Mouse (Mus musculus): ENCODE results near the gene Gm20521. TPM values are rescaled to one million over a fixed set of nuclear protein-coding genes. Genes with fewer than 3 reads are reported as not detected.
"Not testable (repeated sequence)": the region's sequence is repeated elsewhere in the genome, so short reads cannot be mapped to it uniquely, and the experiment has no call there.

Gm20521 gene
- polyA plus RNA-seq, 1 experiment from 2014 or later: not detected

GRCm38 (mm10) chr14:54947008-54947407 is 63.8 kb downstream of the Gm20521 start:
- ATAC-seq: not testable (repeated sequence)

More at GRCm38 (mm10) chr14:54947008-54947407, 63.8 kb downstream of the Gm20521 start:
- H3K4me1 ChIP-seq (ENCODE audit: control insufficient read depth, insufficient read depth, low read length); H3K4me3 ChIP-seq (ENCODE audit: low read depth, low read length); H3K36me3 ChIP-seq (ENCODE audit: control insufficient read depth, insufficient read depth, low read length); H3K9ac ChIP-seq (ENCODE audit: low read length); H3K27me3 ChIP-seq (replicated peaks; ENCODE audit: control insufficient read depth, insufficient read depth, low read length); DNase-seq (ENCODE audit: low spot score); H3K9me3 ChIP-seq (replicated peaks; ENCODE audit: control insufficient read depth, low read length); H3K27ac ChIP-seq (ENCODE audit: low read depth, low read length); H3K4me2 ChIP-seq (ENCODE audit: low read length): not testable (repeated sequence)
- WGBS: 88% methylated on average over 10 of the region's 11 CpGs

Other genes with a start within 250 kb of the Gm20521 start
- not detected in 2 replicates for gene Gm17606, start 242.5 kb upstream of the Gm20521 start, polyA plus RNA-seq (2014; fragmentation: Nextera tagmentation; extraction: Ambion mirVana)
- gene Cdh24, start 242.1 kb upstream of the Gm20521 start, polyA plus RNA-seq (2014; fragmentation: Nextera tagmentation; extraction: Ambion mirVana): 4.8 and 5.7 TPM in 2 replicates
- 89.3 and 91.5 TPM in 2 replicates for gene 1700123O20Rik, start 197.2 kb upstream of the Gm20521 start, polyA plus RNA-seq (2014; fragmentation: Nextera tagmentation; extraction: Ambion mirVana)
- 121 and 140 TPM in 2 replicates for gene Acin1, start 196.5 kb upstream of the Gm20521 start, polyA plus RNA-seq (2014; fragmentation: Nextera tagmentation; extraction: Ambion mirVana)
- gene Gm29776, start 184.6 kb upstream of the Gm20521 start, polyA plus RNA-seq (2014; fragmentation: Nextera tagmentation; extraction: Ambion mirVana): 0.14 and 0.15 TPM in 2 replicates
- gene Cebpe, start 171.3 kb upstream of the Gm20521 start, polyA plus RNA-seq (2014; fragmentation: Nextera tagmentation; extraction: Ambion mirVana): not detected in 2 replicates
- gene Slc7a8, start 101.5 kb upstream of the Gm20521 start, polyA plus RNA-seq (2014; fragmentation: Nextera tagmentation; extraction: Ambion mirVana): 6.9 and 9.8 TPM in 2 replicates
- not detected in 2 replicates for gene Rnf212b, start 69.3 kb upstream of the Gm20521 start, polyA plus RNA-seq (2014; fragmentation: Nextera tagmentation; extraction: Ambion mirVana)
- 9.3 and 11.7 TPM in 2 replicates for gene Homez, start 12.5 kb upstream of the Gm20521 start, polyA plus RNA-seq (2014; fragmentation: Nextera tagmentation; extraction: Ambion mirVana)
- 2.5 TPM in 2 replicates for gene Ppp1r3e, start 5.9 kb upstream of the Gm20521 start, polyA plus RNA-seq (2014; fragmentation: Nextera tagmentation; extraction: Ambion mirVana)
- gene Bcl2l2, start 64 bp upstream of the Gm20521 start, polyA plus RNA-seq (2014; fragmentation: Nextera tagmentation; extraction: Ambion mirVana): 4.0 and 4.4 TPM in 2 replicates
- gene Pabpn1, start 9.1 kb downstream of the Gm20521 start, polyA plus RNA-seq (2014; fragmentation: Nextera tagmentation; extraction: Ambion mirVana): 133 and 140 TPM in 2 replicates
- 76.1 and 82.9 TPM in 2 replicates for gene Slc22a17, start 29.7 kb downstream of the Gm20521 start, polyA plus RNA-seq (2014; fragmentation: Nextera tagmentation; extraction: Ambion mirVana)
- 26.9 and 27.7 TPM in 2 replicates for gene Efs, start 42.7 kb downstream of the Gm20521 start, polyA plus RNA-seq (2014; fragmentation: Nextera tagmentation; extraction: Ambion mirVana)
- 0.38 and 0.48 TPM in 2 replicates for gene Il25, start 49.3 kb downstream of the Gm20521 start, polyA plus RNA-seq (2014; fragmentation: Nextera tagmentation; extraction: Ambion mirVana)
- 2.8 and 3.5 TPM in 2 replicates for gene Cmtm5, start 52.8 kb downstream of the Gm20521 start, polyA plus RNA-seq (2014; fragmentation: Nextera tagmentation; extraction: Ambion mirVana)
- 0.91 and 1.2 TPM in 2 replicates for gene Myh6, start 83.5 kb downstream of the Gm20521 start, polyA plus RNA-seq (2014; fragmentation: Nextera tagmentation; extraction: Ambion mirVana)
- gene Gm17428, start 93.5 kb downstream of the Gm20521 start, polyA plus RNA-seq (2014; fragmentation: Nextera tagmentation; extraction: Ambion mirVana): not detected in 2 replicates
- gene Myh7, start 111.2 kb downstream of the Gm20521 start, polyA plus RNA-seq (2014; fragmentation: Nextera tagmentation; extraction: Ambion mirVana): 5.4 and 6.5 TPM in 2 replicates
- gene Ngdn, start 132.0 kb downstream of the Gm20521 start, polyA plus RNA-seq (2014; fragmentation: Nextera tagmentation; extraction: Ambion mirVana): 64.1 and 72.0 TPM in 2 replicates
- gene Zfhx2, start 208.9 kb downstream of the Gm20521 start, polyA plus RNA-seq (2014; fragmentation: Nextera tagmentation; extraction: Ambion mirVana): 8.5 and 12.0 TPM in 2 replicates
- gene Thtpa, start 211.3 kb downstream of the Gm20521 start, polyA plus RNA-seq (2014; fragmentation: Nextera tagmentation; extraction: Ambion mirVana): 44.4 and 47.2 TPM in 2 replicates
- 8.1 and 9.2 TPM in 2 replicates for gene Ap1g2, start 223.2 kb downstream of the Gm20521 start, polyA plus RNA-seq (2014; fragmentation: Nextera tagmentation; extraction: Ambion mirVana)
- 24.1 and 28.9 TPM in 2 replicates for gene Jph4, start 233.5 kb downstream of the Gm20521 start, polyA plus RNA-seq (2014; fragmentation: Nextera tagmentation; extraction: Ambion mirVana)